Mouse (Mus musculus) embryonic facial prominence, embryonic 10.5 days (tissue): ENCODE measurements around the gene Icam2. TPM values are rescaled to one million over a fixed set of nuclear protein-coding genes. Genes with fewer than 3 reads are reported as not detected.

Experiments
- DNase-seq: peaks from one replicate; pipeline ENCODE4 v3.0.0-alpha.2; 2017; ENCODE audit warnings: low spot score
- H3K27ac ChIP-seq: fragments of 300-500 bp; sonication (generic); replicated peaks from 2 replicates; pipeline ENCODE4 v1.5.1; 2016; ENCODE audit warnings: mild to moderate bottlenecking
- H3K27me3 ChIP-seq: fragments of 300-500 bp; sonication (generic); replicated peaks from 2 replicates; pipeline ENCODE4 v1.6.1; 2016; ENCODE audit warnings: low read depth, mild to moderate bottlenecking; ENCODE audit not compliant: poor library complexity, severe bottlenecking
- H3K36me3 ChIP-seq: fragments of 300-500 bp; sonication (generic); replicated peaks from 2 replicates; pipeline ENCODE4 v1.6.1; 2016; ENCODE audit warnings: mild to moderate bottlenecking, moderate library complexity
- H3K4me1 ChIP-seq: fragments of 300-500 bp; sonication (generic); 2 replicates; pipeline ENCODE4 v1.6.1; 2016
- H3K4me3 ChIP-seq: fragments of 300-500 bp; sonication (generic); 2 replicates; pipeline ENCODE4 v1.5.1; 2016; ENCODE audit warnings: mild to moderate bottlenecking, moderate library complexity
- H3K9me3 ChIP-seq: fragments of 300-500 bp; sonication (generic); 2 replicates; pipeline ENCODE4 v1.6.1; 2016; ENCODE audit warnings: mild to moderate bottlenecking
- WGBS: fragments of 180-500 bp; shearing (Covaris S2); methylation state at CpG from one replicate; pipeline ENCODE4 v1.1.7; 2016; 5-methylcytosine and 5-hydroxymethylcytosine counted together
- polyA plus RNA-seq: library from polyadenylated mRNA; unstranded; fragments of >200 nt; fragmentation: Nextera tagmentation; extraction: Ambion mirVana; gene quantifications from 2 replicates; pipeline ENCODE4 v1.2.1, GENCODE M21; 2016

The Icam2 gene
- polyA plus RNA-seq, 1 experiment from 2014 or later = 20.6 TPM

DNA sequence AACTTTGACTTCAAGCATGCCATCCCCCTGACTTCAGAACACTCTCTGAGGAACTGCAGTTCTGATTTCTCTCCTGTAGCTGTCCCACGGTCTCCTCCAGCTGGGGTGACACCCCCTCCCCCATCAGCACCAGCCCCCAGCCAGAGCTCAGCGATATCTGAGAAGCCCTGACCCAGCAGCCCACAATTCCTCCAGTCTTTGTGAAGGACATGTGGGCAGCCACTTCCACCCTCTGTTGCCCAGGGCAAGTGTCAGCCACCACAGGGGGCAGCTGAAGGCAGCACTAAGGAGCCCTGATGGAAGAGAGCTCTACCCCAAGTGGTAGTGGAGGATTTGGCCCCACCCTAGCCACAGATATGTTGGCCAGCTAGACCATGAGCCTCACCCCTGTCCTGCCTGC, 53.8 kb downstream of the Icam2 start:
- Histone ChIP-seq H3K27ac (peak overlapping the region; percentile 62), H3K4me3 (no peak overlapping the region), H3K36me3 (no peaks in the 10 kb centered on the region), H3K9me3 (no peaks in the 10 kb centered on the region), H3K4me1 (peaks cover 20% of the 10 kb centered on the region), H3K27me3 (no peaks in the 10 kb centered on the region)
- peak; percentile 43 for DNase-seq
- WGBS = 7% methylated on average over 2 of the region's 2 CpGs

GRCm38 (mm10) chr11:106332458-106332857, 55.4 kb downstream of the Icam2 start:
- 47% methylated on average over 4 of the region's 4 CpGs for WGBS
- H3K27me3 ChIP-seq = no peaks in the 10 kb centered on the region
- H3K27ac ChIP-seq = no peak overlapping the region; the same call in 1 of the 2 replicates
- H3K9me3 ChIP-seq = no peaks in the 10 kb centered on the region
- H3K36me3 ChIP-seq = no peaks in the 10 kb centered on the region
- no peak for DNase-seq
- peaks cover 29% of the 10 kb centered on the region for H3K4me1 ChIP-seq
- H3K4me3 ChIP-seq = no peak overlapping the region

DNA sequence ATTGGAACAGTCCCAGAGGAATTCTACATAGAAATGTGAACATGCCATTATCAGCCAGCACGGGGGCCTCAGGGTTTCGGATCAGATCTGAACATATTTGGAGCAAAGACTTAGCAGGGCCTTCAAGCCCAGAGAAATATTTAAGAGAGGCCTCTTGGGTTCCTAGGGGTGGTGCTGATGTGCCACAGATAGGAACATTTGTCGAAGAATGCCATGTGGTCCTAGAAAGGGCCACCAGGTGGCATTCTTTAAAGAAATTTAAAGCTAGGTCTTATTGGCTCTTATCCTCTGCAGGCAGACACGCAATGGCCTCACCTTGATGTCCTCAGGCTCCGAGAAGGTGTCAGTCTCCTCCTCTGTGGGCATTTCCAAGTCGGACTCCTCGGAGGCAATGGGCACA, 58.2 kb downstream of the Icam2 start:
- WGBS = 73% methylated on average over 7 of the region's 7 CpGs
- peaks cover 40% of the 10 kb centered on the region for H3K4me1 ChIP-seq
- DNase-seq = no peak
- H3K27ac ChIP-seq = no peak overlapping the region
- no peak overlapping the region for H3K4me3 ChIP-seq
- no peaks in the 10 kb centered on the region for H3K27me3 ChIP-seq
- H3K36me3 ChIP-seq = no peaks in the 10 kb centered on the region
- no peaks in the 10 kb centered on the region for H3K9me3 ChIP-seq

GRCm38 (mm10) chr11:106329128-106329527, 58.7 kb downstream of the Icam2 start:
- Histone ChIP-seq H3K4me3 (no peak overlapping the region), H3K27ac (no peak overlapping the region), H3K4me1 (peaks cover 40% of the 10 kb centered on the region), H3K27me3 (no peaks in the 10 kb centered on the region), H3K36me3 (no peaks in the 10 kb centered on the region), H3K9me3 (no peaks in the 10 kb centered on the region)
- no peak for DNase-seq
- 75% methylated on average over 6 of the region's 6 CpGs for WGBS

DNA sequence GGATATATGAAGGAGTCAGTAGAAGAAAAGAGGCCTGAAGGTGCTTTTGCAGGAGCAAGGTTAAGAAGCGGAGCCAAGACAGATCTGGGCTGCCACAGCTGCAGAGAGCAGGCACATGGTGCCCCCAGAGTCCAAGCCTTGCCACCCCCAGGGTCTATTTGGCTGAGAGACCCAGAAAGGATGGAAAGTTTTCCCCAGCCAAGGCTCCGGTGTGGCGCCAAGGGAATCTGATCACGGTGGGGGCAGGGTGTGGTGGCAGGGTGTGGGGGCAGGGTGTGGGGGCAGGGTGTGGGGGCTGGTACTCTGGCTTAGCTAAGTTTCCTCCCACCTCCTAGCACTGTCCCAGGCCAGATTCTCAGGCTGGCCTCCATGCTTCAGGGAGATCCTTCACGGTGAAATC, 59.4 kb downstream of the Icam2 start:
- 66% methylated on average over 5 of the region's 5 CpGs for WGBS
- Histone ChIP-seq H3K27ac (0 out of 2 replicates have a peak overlapping the region, but pooled peaks have one; percentile 11), H3K27me3 (no peaks in the 10 kb centered on the region), H3K4me3 (no peak overlapping the region), H3K9me3 (no peaks in the 10 kb centered on the region), H3K4me1 (peaks cover 34% of the 10 kb centered on the region), H3K36me3 (no peaks in the 10 kb centered on the region)
- no peak for DNase-seq

Other genes starting within 250 kb of the Icam2 start
- 1.5 TPM in 1 of 2 replicates, not detected in the other for gene Gm10840, start 227.2 kb downstream of the Icam2 start, polyA plus RNA-seq
- gene Limd2, start 227.2 kb downstream of the Icam2 start, polyA plus RNA-seq = 445 and 476 TPM in 2 replicates
- gene Strada, start 185.9 kb downstream of the Icam2 start, polyA plus RNA-seq = 40.0 and 40.4 TPM in 2 replicates
- gene Ccdc47, start 171.7 kb downstream of the Icam2 start, polyA plus RNA-seq = 71.2 and 72.9 TPM in 2 replicates
- 107 and 108 TPM in 2 replicates for gene Ddx42, start 171.1 kb downstream of the Icam2 start, polyA plus RNA-seq
- 85.3 and 92.0 TPM in 2 replicates for gene Ftsj3, start 132.0 kb downstream of the Icam2 start, polyA plus RNA-seq
- 419 and 430 TPM in 2 replicates for gene Psmc5, start 131.9 kb downstream of the Icam2 start, polyA plus RNA-seq
- 35.9 and 37.1 TPM in 2 replicates for gene Smarcd2, start 115.1 kb downstream of the Icam2 start, polyA plus RNA-seq
- 0.21 and 0.28 TPM in 2 replicates for gene Tcam1, start 111.4 kb downstream of the Icam2 start, polyA plus RNA-seq
- not detected in 2 replicates for gene Gh, start 86.2 kb downstream of the Icam2 start, polyA plus RNA-seq
- gene Cd79b, start 73.3 kb downstream of the Icam2 start, polyA plus RNA-seq = 0.91 and 1.7 TPM in 2 replicates
- gene Scn4a, start 34.8 kb downstream of the Icam2 start, polyA plus RNA-seq = 0.04 and 0.10 TPM in 2 replicates
- gene Prr29, start 22.6 kb downstream of the Icam2 start, polyA plus RNA-seq = not detected in 2 replicates
- 5.4 and 5.5 TPM in 2 replicates for gene Ern1, start 99.8 kb upstream of the Icam2 start, polyA plus RNA-seq
- gene Tex2, start 225.3 kb upstream of the Icam2 start, polyA plus RNA-seq = 6.8 and 7.5 TPM in 2 replicates